Mouse (Mus musculus) cortical plate, adult 2 months (tissue): ENCODE results near the gene Zfp652. TPM values are rescaled to one million over a fixed set of nuclear protein-coding genes. Genes with fewer than 3 reads are reported as not detected.
A peak's percentile ranks its signal among the peaks of the same experiment; 100 is the strongest.

ENCODE experiments used
- H3K27ac ChIP-seq: fragments of 200-500 bp; 2 replicates; pipeline ENCODE4 v1.5.1; 2012; ENCODE audit warnings: low read length, control low read depth, inconsistent platforms; ENCODE audit not compliant: insufficient read depth
- H3K4me1 ChIP-seq: fragments of 200-500 bp; 2 replicates; pipeline ENCODE4 v1.6.1; 2011; ENCODE audit warnings: low read length; ENCODE audit not compliant: control insufficient read depth, insufficient read depth
- H3K4me3 ChIP-seq: fragments of 200-500 bp; 2 replicates; pipeline ENCODE4 v1.5.1; 2011; ENCODE audit warnings: mild to moderate bottlenecking, low read length, control low read depth; ENCODE audit not compliant: insufficient read depth
- CTCF ChIP-seq: fragments of 200-500 bp; IDR thresholded peaks from 2 replicates; pipeline ENCODE4 v1.5.1; 2011; ENCODE audit warnings: mild to moderate bottlenecking, control low read depth, low read length; ENCODE audit not compliant: insufficient read depth; ENCODE audit errors: extremely low read depth
- POLR2A ChIP-seq: fragments of 200-500 bp; IDR thresholded peaks from 2 replicates; pipeline ENCODE4 v1.6.1; 2011; ENCODE audit warnings: mild to moderate bottlenecking, low read length, control low read depth; ENCODE audit not compliant: insufficient read depth; ENCODE audit errors: extremely low read depth
- polyA plus RNA-seq: library from polyadenylated mRNA; depleted of rRNA; stranded (reverse); fragments of >200 nt; gene quantifications from 2 replicates; pipeline ENCODE4 v1.2.3, GENCODE M21; 2012

Gene Zfp652
- polyA plus RNA-seq, 1 experiment: 21.2 TPM

DNA sequence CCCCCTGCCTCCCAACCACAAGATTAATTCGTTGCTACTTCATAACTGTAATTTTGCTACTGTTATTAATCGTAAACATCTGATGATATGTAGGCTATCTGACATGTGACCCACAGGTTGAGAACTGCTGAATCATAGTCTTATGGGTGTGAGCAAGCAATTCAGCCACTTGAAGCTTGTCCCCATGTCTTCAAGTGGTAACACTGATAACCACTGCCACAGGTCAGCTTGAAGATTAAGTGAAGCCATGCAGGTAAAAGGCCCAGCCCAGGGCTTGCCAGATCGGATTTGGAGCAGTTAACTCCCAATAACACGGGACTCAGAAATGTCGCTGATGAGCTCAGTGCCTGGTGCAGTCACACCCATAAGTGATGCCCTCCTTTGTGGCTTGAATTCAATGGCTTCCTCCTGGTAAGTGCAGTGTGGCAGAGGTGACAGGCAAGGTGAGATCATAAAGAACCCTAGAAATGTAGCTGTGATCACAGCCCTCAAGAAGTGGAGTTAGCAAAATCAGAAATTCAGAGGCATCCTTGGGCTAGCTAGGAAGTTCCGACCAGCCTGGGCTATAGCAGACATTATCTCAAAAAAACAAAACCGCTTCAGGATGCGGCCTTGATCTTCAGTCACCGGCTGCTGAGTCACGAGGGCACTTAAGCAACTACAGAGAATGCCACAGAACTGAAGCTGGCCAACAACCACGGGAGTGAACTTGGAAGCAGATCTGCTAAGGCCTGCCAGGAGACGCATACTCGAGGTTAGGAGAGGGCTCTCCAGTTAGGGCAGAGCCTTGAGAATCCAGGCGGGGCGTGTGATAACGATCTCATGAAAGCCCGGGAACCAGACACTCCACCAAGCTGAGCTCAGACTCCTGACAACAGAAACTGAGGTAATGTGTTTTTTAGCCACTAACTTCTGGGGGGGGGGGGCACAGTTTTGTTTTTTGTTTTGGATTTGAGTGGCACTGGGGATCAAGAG lies 65.1 kb downstream of the Zfp652 start:
- H3K4me3 ChIP-seq: no peak overlapping the region
- H3K27ac ChIP-seq: no peak overlapping the region
- no peaks in the 10 kb centered on the region for H3K4me1 ChIP-seq
- no peak for TF ChIP-seq POLR2A
- TF ChIP-seq CTCF: no peak

- TF ChIP-seq POLR2A: no peak
- TF ChIP-seq CTCF: peak; percentile 25; the same call in 1 of the 2 replicates
- Histone ChIP-seq H3K4me1 (no peaks in the 10 kb centered on the region), H3K27ac (no peak overlapping the region), H3K4me3 (no peak overlapping the region)
Observed at GRCm38 (mm10) chr11:95778831-95779251, 66.4 kb downstream of the Zfp652 start.

DNA sequence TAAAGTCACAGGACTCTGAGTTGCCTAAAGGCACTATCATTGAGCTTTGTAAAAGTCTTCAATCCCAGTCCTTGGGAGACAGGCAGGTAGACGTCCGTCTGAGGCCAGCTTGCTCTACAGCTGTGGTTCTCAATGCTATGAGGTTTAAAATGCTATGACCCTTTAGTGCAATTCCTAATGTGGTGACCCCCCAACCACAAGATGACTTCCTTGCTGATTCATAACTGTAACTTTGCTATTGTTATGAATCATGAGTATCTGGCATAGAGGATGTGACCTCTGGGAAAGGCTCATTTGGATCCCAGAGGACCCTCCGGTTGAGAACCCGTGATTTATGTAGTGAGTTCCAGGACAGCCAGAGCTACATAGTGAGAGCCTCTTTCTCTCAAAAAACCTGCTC lies 66.9 kb downstream of the Zfp652 start:
- no peak for TF ChIP-seq POLR2A
- no peak for TF ChIP-seq CTCF
- H3K4me3 ChIP-seq: no peak overlapping the region
- H3K27ac ChIP-seq: no peak overlapping the region
- H3K4me1 ChIP-seq: no peaks in the 10 kb centered on the region

GRCm38 (mm10) chr11:95780480-95780879 lies 68.0 kb downstream of the Zfp652 start:
- H3K4me1 ChIP-seq: no peaks in the 10 kb centered on the region
- no peak overlapping the region for H3K4me3 ChIP-seq
- no peak for TF ChIP-seq POLR2A
- TF ChIP-seq CTCF: no peak
- no peak overlapping the region for H3K27ac ChIP-seq

DNA sequence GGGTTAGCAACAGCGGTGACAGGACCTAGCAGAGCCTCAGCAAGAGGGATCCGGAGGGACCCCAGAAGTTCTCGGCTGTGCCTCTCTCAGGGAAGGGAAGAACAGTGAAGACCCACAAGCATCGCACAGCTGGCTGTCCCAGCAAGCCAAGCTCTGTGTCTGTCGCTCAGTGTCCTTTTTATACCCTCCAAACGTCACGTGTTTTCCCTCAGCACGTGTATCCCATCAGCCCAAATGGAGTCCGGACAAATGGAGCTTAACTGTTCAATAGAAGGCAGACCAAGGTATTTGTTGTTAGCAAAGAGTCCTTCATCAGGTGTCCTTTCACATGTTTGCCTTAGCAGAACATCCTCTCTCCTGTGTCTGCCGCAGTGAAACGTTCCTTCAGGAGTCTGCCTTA lies 69.1 kb downstream of the Zfp652 start:
- H3K4me3 ChIP-seq: no peak overlapping the region
- no peaks in the 10 kb centered on the region for H3K4me1 ChIP-seq
- H3K27ac ChIP-seq: no peak overlapping the region
- no peak for TF ChIP-seq POLR2A
- no peak for TF ChIP-seq CTCF

- Histone ChIP-seq H3K4me1 (no peaks in the 10 kb centered on the region), H3K4me3 (no peak overlapping the region), H3K27ac (no peak overlapping the region)
- TF ChIP-seq CTCF: no peak
- no peak for TF ChIP-seq POLR2A
Observed at GRCm38 (mm10) chr11:95783457-95783856, 71.0 kb downstream of the Zfp652 start.

GRCm38 (mm10) chr11:95783958-95784357 lies 71.5 kb downstream of the Zfp652 start:
- TF ChIP-seq CTCF: no peak
- no peak for TF ChIP-seq POLR2A
- no peak overlapping the region for H3K4me3 ChIP-seq
- no peak overlapping the region for H3K27ac ChIP-seq
- H3K4me1 ChIP-seq: no peaks in the 10 kb centered on the region

DNA sequence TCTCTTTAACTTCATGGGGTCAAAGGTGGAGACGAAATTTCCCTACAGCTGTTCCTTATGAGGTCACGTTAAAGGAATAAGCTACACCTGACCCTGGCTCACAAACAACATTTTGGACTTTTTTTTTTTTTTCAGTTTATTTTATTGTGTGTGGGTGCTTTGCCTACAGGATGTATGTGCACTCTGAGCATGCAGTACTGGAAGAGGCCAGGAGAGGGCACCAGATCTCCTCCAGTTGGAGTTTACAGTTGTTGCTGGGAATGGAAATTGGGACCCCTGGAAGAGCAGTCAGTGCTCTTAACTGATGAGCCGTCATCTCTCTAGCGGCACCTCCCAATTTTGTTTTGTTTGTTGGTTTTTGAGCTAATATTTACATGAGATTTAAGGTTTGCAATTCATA lies 73.2 kb downstream of the Zfp652 start:
- TF ChIP-seq CTCF (0 out of 2 replicates have a peak, but pooled peaks have one; percentile 17), POLR2A (no peak)
- H3K4me1 ChIP-seq: no peaks in the 10 kb centered on the region
- no peak overlapping the region for H3K27ac ChIP-seq
- H3K4me3 ChIP-seq: no peak overlapping the region

DNA sequence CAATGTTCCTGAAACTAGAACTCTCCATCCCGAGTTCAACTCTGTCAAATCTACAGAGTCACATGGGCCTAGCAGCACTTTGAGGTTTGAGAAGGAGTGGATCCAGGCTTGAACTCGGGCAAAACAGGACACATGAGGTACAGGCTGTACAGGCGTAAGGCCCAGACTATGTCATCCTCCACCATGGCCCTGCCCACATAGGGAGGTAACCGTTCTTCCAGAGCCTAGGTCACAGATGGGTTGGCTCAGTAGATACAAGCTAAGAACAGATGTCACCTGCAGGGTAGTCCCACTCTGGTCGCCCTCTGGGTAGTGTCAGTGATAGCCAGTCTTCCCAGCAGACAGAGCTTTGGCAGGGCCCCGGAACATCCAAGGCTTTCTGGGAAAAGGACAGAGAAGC lies 74.0 kb downstream of the Zfp652 start:
- Histone ChIP-seq H3K27ac (no peak overlapping the region), H3K4me1 (no peaks in the 10 kb centered on the region), H3K4me3 (no peak overlapping the region)
- TF ChIP-seq POLR2A (no peak), CTCF (no peak)

- TF ChIP-seq POLR2A (no peak), CTCF (no peak)
- no peak overlapping the region for H3K4me3 ChIP-seq
Observed at GRCm38 (mm10) chr11:95789451-95789891, 77.0 kb downstream of the Zfp652 start.

More at GRCm38 (mm10) chr11:95789451-95789891, 77.0 kb downstream of the Zfp652 start:
- H3K4me1 ChIP-seq: no peaks in the 10 kb centered on the region
- no peak overlapping the region for H3K27ac ChIP-seq
